14 mouse cellular contexts compared by ENCODE assay signal in the genomic region with DNA sequence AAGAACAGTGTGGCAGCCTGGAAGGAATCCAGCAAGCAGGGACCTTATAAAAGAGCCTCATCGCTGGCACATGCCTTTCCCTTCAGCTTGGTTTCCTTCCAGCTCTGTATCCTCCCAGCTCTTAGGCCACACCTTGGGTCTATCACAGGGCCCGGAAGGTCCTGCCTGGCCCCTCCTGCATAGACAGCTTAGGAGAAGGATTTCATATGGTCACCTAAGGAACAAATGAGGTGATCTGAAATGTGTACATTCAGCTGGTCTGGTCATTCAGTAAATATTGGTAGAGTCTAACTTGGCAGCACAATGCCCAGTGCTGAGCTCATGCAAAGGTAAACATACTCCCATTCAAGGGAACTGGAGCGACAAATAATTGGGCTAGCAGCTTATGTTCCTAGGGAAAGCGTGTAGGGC. TPM values are rescaled to one million over a fixed set of nuclear protein-coding genes. Genes with fewer than 3 reads are reported as not detected.
DNase-seq lines count a peak whose midpoint lies in the region; ATAC-seq and TF ChIP-seq lines count a peak whose summit lies in the region.
"Had no signal": no experiment of that assay in that cellular context is flagged by ENCODE, and none has a peak within 500 bp of the region (broad histone marks: within the 10 kb centered on the region; RNA-seq: fewer than 3 reads in every experiment).

No protein-coding gene starts in this region.

- H3K4me3 ChIP-seq in embryonic facial prominence, embryonic 14.5 days (ENCODE audit: low read depth, low read length) = no peak overlapping the region
- no peak overlapping the region for H3K4me3 ChIP-seq in embryonic facial prominence, embryonic 10.5 days
- no peak overlapping the region for H3K4me3 ChIP-seq in liver, embryonic 16.5 days (ENCODE audit: low read depth, low read length)
- no peak overlapping the region for H3K4me3 ChIP-seq in liver, embryonic 12.5 days
- no peak overlapping the region for H3K4me3 ChIP-seq in forebrain, postnatal 0 days (ENCODE audit: low read depth, low read length)
- H3K4me3 ChIP-seq in stomach, embryonic 14.5 days (ENCODE audit: low read depth, low read length) = no peak overlapping the region
- H3K4me3 ChIP-seq: embryonic facial prominence, embryonic 15.5 days; liver, embryonic 13.5 days; neural tube, embryonic 13.5 days had no signal

- H3K36me3 ChIP-seq in embryonic facial prominence, embryonic 14.5 days (ENCODE audit: control insufficient read depth, insufficient read depth, low read length) = no peaks in the 10 kb centered on the region
- no peaks in the 10 kb centered on the region for H3K36me3 ChIP-seq in embryonic facial prominence, embryonic 10.5 days (replicated peaks)
- H3K36me3 ChIP-seq in liver, embryonic 16.5 days (ENCODE audit: control insufficient read depth, insufficient read depth) = no peaks in the 10 kb centered on the region
- no peaks in the 10 kb centered on the region for H3K36me3 ChIP-seq in liver, embryonic 12.5 days
- no peaks in the 10 kb centered on the region for H3K36me3 ChIP-seq in forebrain, postnatal 0 days (ENCODE audit: insufficient read depth)
- H3K36me3 ChIP-seq in stomach, embryonic 14.5 days (ENCODE audit: control insufficient read depth, insufficient read depth, low read length) = no peaks in the 10 kb centered on the region
- H3K36me3 ChIP-seq: embryonic facial prominence, embryonic 15.5 days; liver, embryonic 13.5 days; neural tube, embryonic 13.5 days had no signal

- WGBS in embryonic facial prominence, embryonic 14.5 days = 76% methylated on average over 4 of the region's 4 CpGs
- 87% methylated on average over 4 of the region's 4 CpGs for WGBS in embryonic facial prominence, embryonic 10.5 days
- WGBS in liver, embryonic 16.5 days (ENCODE audit: insufficient replicate concordance) = 60% methylated on average over 4 of the region's 4 CpGs
- WGBS in liver, embryonic 12.5 days (ENCODE audit: insufficient replicate concordance) = 67% methylated on average over 4 of the region's 4 CpGs
- WGBS in forebrain, postnatal 0 days = 21% methylated on average over 4 of the region's 4 CpGs
- 52% methylated on average over 4 of the region's 4 CpGs for WGBS in stomach, embryonic 14.5 days

- no peak overlapping the region for H3K9ac ChIP-seq in embryonic facial prominence, embryonic 14.5 days (ENCODE audit: low read depth, low read length)
- H3K9ac ChIP-seq in liver, embryonic 16.5 days (ENCODE audit: low read depth, low read length) = no peak overlapping the region
- H3K9ac ChIP-seq in liver, embryonic 12.5 days = no peak overlapping the region
- no peak overlapping the region for H3K9ac ChIP-seq in forebrain, postnatal 0 days
- H3K9ac ChIP-seq in stomach, embryonic 14.5 days (replicated peaks; ENCODE audit: low read depth, low read length) = no peak overlapping the region
- H3K9ac ChIP-seq: embryonic facial prominence, embryonic 15.5 days; liver, embryonic 13.5 days; neural tube, embryonic 13.5 days had no signal

- DNase-seq in embryonic facial prominence, embryonic 14.5 days (ENCODE audit: low spot score) = peak; percentile 13
- DNase-seq in embryonic facial prominence, embryonic 10.5 days (ENCODE audit: low spot score) = no peak
- DNase-seq in forebrain, postnatal 0 days = peak; percentile 28
- no peak for DNase-seq in embryo, embryonic 10 days (ENCODE audit: low spot score)
- DNase-seq in spleen, postnatal 4 days (ENCODE audit: low spot score in 2 of 2) = no peak
- DNase-seq: adrenal gland, postnatal 14 days; gastrocnemius, postnatal 25 days; liver, embryonic 13.5 days had no signal

- H3K4me2 ChIP-seq in embryonic facial prominence, embryonic 14.5 days (ENCODE audit: low read depth, low read length) = no peak overlapping the region
- no peak overlapping the region for H3K4me2 ChIP-seq in liver, embryonic 16.5 days (ENCODE audit: low read depth, low read length)
- H3K4me2 ChIP-seq in liver, embryonic 12.5 days = no peak overlapping the region
- no peak overlapping the region for H3K4me2 ChIP-seq in forebrain, postnatal 0 days (ENCODE audit: low read depth)
- H3K4me2 ChIP-seq in stomach, embryonic 14.5 days (replicated peaks; ENCODE audit: low read depth, low read length) = no peak overlapping the region
- H3K4me2 ChIP-seq: embryonic facial prominence, embryonic 15.5 days; liver, embryonic 13.5 days; neural tube, embryonic 13.5 days had no signal

- ATAC-seq in embryonic facial prominence, embryonic 14.5 days (ENCODE audit: low read depth) = peak; percentile 69
- peak; percentile 70 for ATAC-seq in liver, embryonic 16.5 days (ENCODE audit: low read depth)
- ATAC-seq in liver, embryonic 12.5 days = no peak
- ATAC-seq in forebrain, postnatal 0 days = no peak
- peak; percentile 90 for ATAC-seq in stomach, embryonic 14.5 days (ENCODE audit: insufficient number of reproducible peaks, insufficient read depth, low FRiP score, low read depth)

- TF ChIP-seq CTCF in forebrain, postnatal 0 days (IDR thresholded peaks at IDR 0.05; ENCODE audit: low read depth) = no peak

- H3K27me3 ChIP-seq in embryonic facial prominence, embryonic 14.5 days (replicated peaks; ENCODE audit: control insufficient read depth, insufficient read depth, low read length) = no peaks in the 10 kb centered on the region
- H3K27me3 ChIP-seq in embryonic facial prominence, embryonic 10.5 days (replicated peaks; ENCODE audit: low read depth, poor library complexity, severe bottlenecking) = no peaks in the 10 kb centered on the region
- H3K27me3 ChIP-seq in liver, embryonic 16.5 days (ENCODE audit: control insufficient read depth, insufficient read depth, low read depth, low read length) = peaks cover 4% of the 10 kb centered on the region
- H3K27me3 ChIP-seq in liver, embryonic 12.5 days (replicated peaks) = peaks cover 20% of the 10 kb centered on the region
- no peaks in the 10 kb centered on the region for H3K27me3 ChIP-seq in forebrain, postnatal 0 days (ENCODE audit: insufficient read depth, low read length)
- H3K27me3 ChIP-seq in stomach, embryonic 14.5 days (ENCODE audit: control insufficient read depth, insufficient read depth, low read length) = no peaks in the 10 kb centered on the region
- H3K27me3 ChIP-seq: embryonic facial prominence, embryonic 15.5 days; neural tube, embryonic 13.5 days had no signal

- peaks cover 6% of the 10 kb centered on the region; the same call in 1 of the 2 replicates for H3K4me1 ChIP-seq in embryonic facial prominence, embryonic 14.5 days (ENCODE audit: control insufficient read depth, insufficient read depth, low read length)
- H3K4me1 ChIP-seq in embryonic facial prominence, embryonic 10.5 days = peaks cover 5% of the 10 kb centered on the region
- peaks cover 2% of the 10 kb centered on the region for H3K4me1 ChIP-seq in liver, embryonic 16.5 days (ENCODE audit: control insufficient read depth, low read depth, low read length)
- H3K4me1 ChIP-seq in liver, embryonic 12.5 days = 0 out of 2 replicates have a peak, but pooled peaks cover 12% of the 10 kb centered on the region
- peaks cover 30% of the 10 kb centered on the region for H3K4me1 ChIP-seq in forebrain, postnatal 0 days (ENCODE audit: insufficient read depth)
- H3K4me1 ChIP-seq in stomach, embryonic 14.5 days (ENCODE audit: control insufficient read depth, insufficient read depth, low read length) = peaks cover 13% of the 10 kb centered on the region; the same call in 1 of the 2 replicates

- H3K9me3 ChIP-seq in embryonic facial prominence, embryonic 14.5 days (ENCODE audit: control insufficient read depth, low read length) = no peaks in the 10 kb centered on the region
- H3K9me3 ChIP-seq in embryonic facial prominence, embryonic 10.5 days = no peaks in the 10 kb centered on the region
- no peaks in the 10 kb centered on the region for H3K9me3 ChIP-seq in liver, embryonic 16.5 days (replicated peaks; ENCODE audit: control insufficient read depth, low read length)
- H3K9me3 ChIP-seq in liver, embryonic 12.5 days (replicated peaks) = no peaks in the 10 kb centered on the region
- no peaks in the 10 kb centered on the region for H3K9me3 ChIP-seq in forebrain, postnatal 0 days (ENCODE audit: low read length)
- no peaks in the 10 kb centered on the region for H3K9me3 ChIP-seq in stomach, embryonic 14.5 days (ENCODE audit: control insufficient read depth, low read depth, low read length)
- H3K9me3 ChIP-seq: embryonic facial prominence, embryonic 15.5 days; liver, embryonic 13.5 days; neural tube, embryonic 13.5 days had no signal

- no peak overlapping the region for H3K27ac ChIP-seq in embryonic facial prominence, embryonic 14.5 days (replicated peaks; ENCODE audit: low read depth, low read length)
- no peak overlapping the region for H3K27ac ChIP-seq in embryonic facial prominence, embryonic 10.5 days (replicated peaks)
- no peak overlapping the region for H3K27ac ChIP-seq in liver, embryonic 16.5 days (ENCODE audit: low read length)
- H3K27ac ChIP-seq in liver, embryonic 12.5 days = no peak overlapping the region
- H3K27ac ChIP-seq in forebrain, postnatal 0 days (ENCODE audit: low read depth, low read length) = peak overlapping the region; percentile 23; the same call in 1 of the 2 replicates
- H3K27ac ChIP-seq in stomach, embryonic 14.5 days (ENCODE audit: low read length) = no peak overlapping the region
- H3K27ac ChIP-seq: embryonic facial prominence, embryonic 15.5 days; liver, embryonic 13.5 days; neural tube, embryonic 13.5 days had no signal

RNA-seq across cellular contexts. Expression of a gene that starts 6.4 kb away (rescaled TPM):
- polyA plus RNA-seq in embryonic facial prominence, embryonic 14.5 days (2014; fragmentation: Nextera tagmentation; extraction: Ambion mirVana) = 9.1 and 9.2 TPM in 2 replicates
- 11.2 and 15.1 TPM in 2 replicates for polyA plus RNA-seq in embryonic facial prominence, embryonic 10.5 days (2016; fragmentation: Nextera tagmentation; extraction: Ambion mirVana)
- polyA plus RNA-seq in liver, embryonic 16.5 days (2015; fragmentation: Nextera tagmentation; extraction: Ambion mirVana) = 1.3 and 2.1 TPM in 2 replicates
- polyA plus RNA-seq in liver, embryonic 12.5 days (2016; fragmentation: Nextera tagmentation; extraction: Ambion mirVana) = 2.2 and 2.3 TPM in 2 replicates
- total RNA-seq in forebrain, postnatal 0 days (2014; rRNA removed) = 24.4 and 26.4 TPM in 2 replicates
- 6.7 and 10.2 TPM in 2 replicates for polyA plus RNA-seq in forebrain, postnatal 0 days (2015; fragmentation: Nextera tagmentation; extraction: Ambion mirVana)
- polyA plus RNA-seq in stomach, embryonic 14.5 days (2014; fragmentation: Nextera tagmentation; extraction: Ambion mirVana) = 22.4 and 23.6 TPM in 2 replicates

RNA-seq across cellular contexts. Expression of a gene that starts 9.4 kb away (rescaled TPM):
- polyA plus RNA-seq in embryonic facial prominence, embryonic 14.5 days (2014; fragmentation: Nextera tagmentation; extraction: Ambion mirVana) = 0.09 and 0.51 TPM in 2 replicates
- not detected in 2 replicates for polyA plus RNA-seq in embryonic facial prominence, embryonic 10.5 days (2016; fragmentation: Nextera tagmentation; extraction: Ambion mirVana)
- not detected in 2 replicates for polyA plus RNA-seq in liver, embryonic 16.5 days (2015; fragmentation: Nextera tagmentation; extraction: Ambion mirVana)
- polyA plus RNA-seq in liver, embryonic 12.5 days (2016; fragmentation: Nextera tagmentation; extraction: Ambion mirVana) = not detected in 2 replicates
- total RNA-seq in forebrain, postnatal 0 days (2014; rRNA removed) = not detected in 2 replicates
- polyA plus RNA-seq in forebrain, postnatal 0 days (2015; fragmentation: Nextera tagmentation; extraction: Ambion mirVana) = 0.13 TPM in 2 replicates
- polyA plus RNA-seq in stomach, embryonic 14.5 days (2014; fragmentation: Nextera tagmentation; extraction: Ambion mirVana) = 0.08 TPM in 1 of 2 replicates, not detected in the other
- total RNA-seq: adrenal gland, postnatal 14 days; gastrocnemius, postnatal 25 days; layer of hippocampus, postnatal 10 days had no signal
- polyA plus RNA-seq: embryonic facial prominence, embryonic 15.5 days; liver, embryonic 13.5 days had no signal

RNA-seq across cellular contexts. Expression of a gene that starts 41.6 kb away (rescaled TPM):
- 126 and 128 TPM in 2 replicates for polyA plus RNA-seq in embryonic facial prominence, embryonic 14.5 days (2014; fragmentation: Nextera tagmentation; extraction: Ambion mirVana)
- 221 and 226 TPM in 2 replicates for polyA plus RNA-seq in embryonic facial prominence, embryonic 10.5 days (2016; fragmentation: Nextera tagmentation; extraction: Ambion mirVana)
- 46.8 and 52.3 TPM in 2 replicates for polyA plus RNA-seq in liver, embryonic 16.5 days (2015; fragmentation: Nextera tagmentation; extraction: Ambion mirVana)
- polyA plus RNA-seq in liver, embryonic 12.5 days (2016; fragmentation: Nextera tagmentation; extraction: Ambion mirVana) = 107 and 108 TPM in 2 replicates
- total RNA-seq in forebrain, postnatal 0 days (2014; rRNA removed) = 25.3 and 29.9 TPM in 2 replicates
- 77.2 and 83.1 TPM in 2 replicates for polyA plus RNA-seq in forebrain, postnatal 0 days (2015; fragmentation: Nextera tagmentation; extraction: Ambion mirVana)
- 153 and 158 TPM in 2 replicates for polyA plus RNA-seq in stomach, embryonic 14.5 days (2014; fragmentation: Nextera tagmentation; extraction: Ambion mirVana)

Comparison
In these comparisons a context has a peak if more than half of its experiments do, and no peak if none do; other contexts are left out.
1. ATAC-seq: peak in embryonic facial prominence, embryonic 14.5 days (single experiment), liver, embryonic 16.5 days (single experiment) and stomach, embryonic 14.5 days (single experiment); none in liver, embryonic 12.5 days (single experiment) and forebrain, postnatal 0 days (single experiment).
2. DNase-seq: peak in embryonic facial prominence, embryonic 14.5 days (single experiment) and forebrain, postnatal 0 days (single experiment); none in embryonic facial prominence, embryonic 10.5 days (single experiment), embryo, embryonic 10 days (single experiment) and spleen, postnatal 4 days (0 of 2).